Mouse (Mus musculus) heart, embryonic 13.5 days (tissue): Measurements from ENCODE around the gene Esam. TPM values are rescaled to one million over a fixed set of nuclear protein-coding genes. Genes with fewer than 3 reads are reported as not detected.

Experiments used
- ATAC-seq: fragments of 200-750 bp; cut with Nextera tagmentation; 2 replicates; pipeline ENCODE4 v1.8.0; 2017; ENCODE audit warnings: moderate TSS enrichment; ENCODE audit not compliant: insufficient number of reproducible peaks, low FRiP score, low TSS enrichment; ENCODE audit errors: extremely low read depth
- H3K27ac ChIP-seq: fragments of 300-500 bp; sonication (generic); replicated peaks from 2 replicates; pipeline ENCODE4 v1.5.1; 2015; ENCODE audit warnings: moderate library complexity, mild to moderate bottlenecking, inconsistent platforms
- H3K27me3 ChIP-seq: fragments of 300-500 bp; sonication (generic); replicated peaks from 2 replicates; pipeline ENCODE4 v1.6.1; 2015; ENCODE audit warnings: mild to moderate bottlenecking, inconsistent platforms
- H3K36me3 ChIP-seq: fragments of 300-500 bp; sonication (generic); 2 replicates; pipeline ENCODE4 v1.6.1; 2015; ENCODE audit warnings: mild to moderate bottlenecking, inconsistent platforms
- H3K4me1 ChIP-seq: fragments of 300-500 bp; sonication (generic); 2 replicates; pipeline ENCODE4 v1.6.1; 2015; ENCODE audit warnings: inconsistent platforms
- H3K4me2 ChIP-seq: fragments of 300-500 bp; sonication (generic); 2 replicates; pipeline ENCODE4 v1.6.1; 2015; ENCODE audit warnings: inconsistent platforms, mild to moderate bottlenecking, moderate library complexity
- H3K4me3 ChIP-seq: fragments of 300-500 bp; sonication (generic); 2 replicates; pipeline ENCODE4 v1.5.1; 2015; ENCODE audit warnings: moderate library complexity, mild to moderate bottlenecking, inconsistent platforms
- H3K9ac ChIP-seq: fragments of 300-500 bp; sonication (generic); 2 replicates; pipeline ENCODE4 v1.6.1; 2015; ENCODE audit warnings: inconsistent platforms, mild to moderate bottlenecking, moderate library complexity
- H3K9me3 ChIP-seq: fragments of 300-500 bp; sonication (generic); 2 replicates; pipeline ENCODE4 v1.6.1; 2016; ENCODE audit warnings: inconsistent platforms
- WGBS: fragments of 180-500 bp; shearing (Covaris S2); methylation state at CpG from one replicate; pipeline ENCODE4 v1.1.7; 2015; ENCODE audit warnings: mixed read lengths; 5-methylcytosine and 5-hydroxymethylcytosine counted together
- polyA plus RNA-seq: library from polyadenylated mRNA; unstranded; fragments of >200 nt; fragmentation: Nextera tagmentation; extraction: Ambion mirVana; gene quantifications from 2 replicates; pipeline ENCODE4 v1.2.1, GENCODE M21; 2015

The Esam gene
- 69.9 and 76.5 TPM in 2 replicates for polyA plus RNA-seq

DNA sequence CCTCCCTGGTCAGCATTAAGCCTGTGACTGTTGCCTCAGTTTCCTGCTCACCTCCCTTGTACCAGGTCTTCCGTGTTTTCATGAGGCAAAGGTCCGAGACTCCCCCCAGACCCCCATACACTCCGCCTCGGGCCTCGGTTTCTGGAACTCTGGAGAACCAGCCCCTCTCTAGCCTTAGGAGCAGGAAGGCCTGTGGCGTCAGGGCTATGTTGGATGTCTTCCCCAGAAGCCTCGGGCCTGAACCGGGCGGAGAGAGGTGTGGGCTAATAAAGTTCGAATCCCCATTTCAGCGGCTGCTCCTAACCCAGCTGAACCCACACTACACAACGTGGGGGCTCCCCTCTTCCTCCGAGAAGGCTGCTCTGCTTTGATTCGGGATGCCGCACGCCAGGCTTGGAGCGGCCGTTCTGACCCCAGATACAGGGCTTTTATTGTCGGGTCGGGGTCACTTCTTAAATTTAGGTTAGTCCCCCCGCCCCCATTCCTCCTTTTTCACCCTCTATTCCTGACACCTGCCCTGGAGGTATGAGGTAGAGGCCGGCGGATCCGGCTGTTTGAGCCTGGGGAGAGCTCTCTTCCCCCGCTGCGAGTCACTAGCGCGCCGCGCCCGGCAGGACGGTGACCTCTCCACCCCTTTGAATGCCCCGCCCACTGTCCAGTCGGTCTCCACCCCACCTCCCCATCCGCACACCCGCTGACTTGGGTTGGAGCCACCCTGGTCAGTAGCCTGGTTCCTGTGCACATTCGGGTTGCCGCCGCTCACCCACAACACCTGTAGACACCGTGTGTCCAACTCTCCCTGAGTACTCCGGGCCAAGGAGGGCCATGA lies at the start of gene Esam:
Gene Esam, plus strand, starts transcription at position 683 of the 829 bp plus-strand sequence.
- ATAC-seq, result 0 out of 2 replicates have a peak, but pooled peaks have one; percentile 18
- Histone ChIP-seq H3K9me3 (no peaks in the 10 kb centered on the region), H3K4me3 (peak within 1 kb of the TSS; percentile 58), H3K27ac (peak within 1 kb of the TSS; percentile 90), H3K4me2 (peak within 1 kb of the TSS; percentile 91), H3K36me3 (peaks cover 34% of the 10 kb centered on the region), H3K9ac (peak within 1 kb of the TSS; percentile 82), H3K27me3 (peaks cover 50% of the 10 kb centered on the region), H3K4me1 (peaks cover 45% of the 10 kb centered on the region)
- 4% methylated on average over 41 of the region's 41 CpGs for WGBS

DNA sequence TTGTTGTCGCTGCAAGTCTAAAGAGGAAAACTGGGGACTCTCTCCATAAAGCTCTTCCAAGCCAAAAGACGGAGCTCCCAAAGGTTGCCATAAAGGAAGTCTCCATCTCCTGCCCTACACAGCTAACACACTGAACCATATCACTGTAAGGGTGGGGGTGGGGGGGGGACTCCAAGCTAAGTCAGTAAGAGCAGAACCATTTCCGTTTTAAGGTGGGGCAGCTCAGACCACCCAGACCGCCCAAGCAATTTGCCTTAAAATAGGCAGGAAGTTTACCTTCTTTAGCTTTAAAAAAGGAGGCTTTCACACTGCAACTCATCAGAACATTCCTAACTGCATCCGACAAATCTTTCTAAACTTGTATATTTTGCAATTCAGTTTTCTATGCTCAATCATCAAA lies 42.7 kb upstream of the Esam start:
- ATAC-seq, result no peak

DNA sequence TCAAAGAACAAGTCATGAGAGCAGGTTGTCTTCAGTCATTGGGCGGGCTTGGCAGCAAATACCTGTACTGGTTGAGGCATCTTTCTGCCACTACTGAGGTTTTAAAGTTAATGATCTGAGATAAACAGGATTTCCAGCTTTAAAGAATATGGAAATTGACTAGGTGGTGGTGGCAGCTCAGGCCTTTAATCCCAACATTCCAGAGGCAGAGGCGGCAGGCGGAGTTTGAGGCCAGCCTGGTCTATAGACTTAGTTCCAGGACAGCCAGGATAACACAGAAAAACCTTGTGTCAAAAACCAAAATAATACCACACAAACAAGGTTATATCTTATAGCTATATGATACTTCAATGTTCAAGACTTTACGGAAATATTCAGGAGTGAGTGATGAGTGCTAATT lies 39.8 kb upstream of the Esam start:
- WGBS, result 37% methylated on average over 4 of the region's 4 CpGs
- Histone ChIP-seq H3K4me2 (peak overlapping the region; percentile 83), H3K27ac (peak overlapping the region; percentile 100), H3K27me3 (no peaks in the 10 kb centered on the region), H3K4me1 (peaks cover 23% of the 10 kb centered on the region), H3K36me3 (peaks cover 7% of the 10 kb centered on the region; the same call in 1 of the 2 replicates), H3K4me3 (peak overlapping the region; percentile 97), H3K9ac (peak overlapping the region; percentile 98), H3K9me3 (no peaks in the 10 kb centered on the region)
- no peak for ATAC-seq

More for the DNA sequence above, 42.7 kb upstream of the Esam start:
- no peaks in the 10 kb centered on the region for H3K9me3 ChIP-seq
- no peak overlapping the region for H3K4me3 ChIP-seq
- no peak overlapping the region for H3K27ac ChIP-seq
- H3K36me3 ChIP-seq, result no peaks in the 10 kb centered on the region
- H3K9ac ChIP-seq, result no peak overlapping the region
- WGBS, result 64% methylated on average over 5 of the region's 5 CpGs
- H3K4me1 ChIP-seq, result peaks cover 6% of the 10 kb centered on the region
- no peak overlapping the region for H3K4me2 ChIP-seq
- H3K27me3 ChIP-seq, result no peaks in the 10 kb centered on the region

DNA sequence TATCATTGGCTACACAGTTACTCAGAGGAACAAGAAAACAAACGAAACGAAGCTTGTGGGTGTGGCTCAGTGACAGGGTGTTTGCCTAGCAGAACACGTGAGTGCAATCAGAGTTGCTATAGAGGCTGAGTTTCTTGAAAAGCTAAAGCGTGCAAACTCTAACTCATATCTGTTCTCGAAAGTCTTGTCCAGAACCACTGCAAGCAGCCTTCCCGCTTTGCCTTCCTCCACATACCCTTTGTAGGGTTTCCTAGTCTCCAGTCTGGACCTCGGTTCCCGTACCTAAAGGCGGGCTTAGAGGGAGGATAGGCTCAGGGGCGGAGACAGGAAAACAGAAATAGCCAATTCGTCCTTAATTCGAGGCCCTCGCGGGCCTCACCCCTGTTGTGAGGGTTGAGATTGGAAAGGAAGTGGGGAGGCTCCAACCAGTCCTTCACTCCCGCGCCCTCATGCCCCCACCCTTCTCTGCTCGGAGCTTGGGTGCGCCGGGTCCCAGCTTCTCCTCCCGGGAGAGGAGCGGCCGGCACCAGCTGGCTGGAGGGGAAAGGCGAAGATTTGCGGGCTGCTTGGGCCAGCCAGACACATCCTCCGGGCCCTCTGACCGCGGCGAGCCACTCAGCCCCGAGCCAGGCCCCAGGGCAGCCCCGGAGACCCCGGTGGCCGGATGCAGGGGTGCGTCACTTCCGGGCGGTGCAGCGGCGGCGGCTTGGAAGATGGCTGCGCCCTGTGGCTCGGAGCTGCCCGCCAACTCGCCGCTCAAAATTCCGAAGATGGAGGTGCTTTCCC lies 39.1 kb upstream of the Esam start, which contains the start of gene Msantd2:
Gene Msantd2, plus strand, starts transcription at position 709 of the 786 bp plus-strand sequence.
- H3K4me3 ChIP-seq, result peak within 1 kb of the TSS; percentile 97
- H3K36me3 ChIP-seq, result peaks cover 13% of the 10 kb centered on the region
- WGBS, result under 1% methylated on average over 42 of the region's 44 CpGs
- peak within 1 kb of the TSS; percentile 98 for H3K9ac ChIP-seq
- H3K27me3 ChIP-seq, result no peaks in the 10 kb centered on the region
- ATAC-seq, result peak; percentile 86
- peaks cover 23% of the 10 kb centered on the region for H3K4me1 ChIP-seq
- H3K27ac ChIP-seq, result peak within 1 kb of the TSS; percentile 100
- peak within 1 kb of the TSS; percentile 83 for H3K4me2 ChIP-seq
- no peaks in the 10 kb centered on the region for H3K9me3 ChIP-seq

DNA sequence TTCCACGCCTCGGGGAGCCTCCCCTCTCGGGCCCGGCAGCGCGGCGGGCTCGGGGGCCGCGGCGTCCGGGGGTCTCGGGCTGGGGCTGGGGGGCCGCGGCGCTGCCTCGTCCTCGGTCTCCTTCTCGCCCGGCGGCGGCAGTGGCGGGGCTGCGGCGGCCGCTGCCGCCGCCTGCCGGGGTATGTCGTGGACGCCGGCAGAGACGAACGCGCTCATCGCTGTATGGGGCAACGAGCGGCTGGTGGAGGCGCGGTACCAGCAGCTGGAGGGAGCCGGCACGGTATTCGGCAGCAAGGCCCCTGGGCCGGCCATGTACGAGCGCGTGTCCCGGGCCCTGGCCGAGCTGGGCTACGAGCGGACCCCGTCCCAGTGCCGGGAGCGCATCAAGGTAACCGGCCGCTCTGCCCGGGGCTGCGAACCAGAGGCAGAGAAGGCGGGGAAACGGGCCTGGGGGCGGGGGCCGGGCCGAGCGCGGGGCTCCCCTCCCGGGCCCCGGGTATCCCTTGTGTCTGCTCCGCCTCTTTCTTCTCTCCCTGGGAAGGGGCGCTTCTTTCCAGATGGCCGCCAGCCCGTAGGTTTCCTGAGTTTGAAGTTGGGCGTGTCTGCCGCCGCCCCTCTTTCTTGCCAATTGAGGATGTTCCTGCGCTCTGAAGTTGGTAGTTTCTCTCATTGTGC lies 38.3 kb upstream of the Esam start:
- H3K4me2 ChIP-seq, result peak overlapping the region; percentile 83
- H3K4me1 ChIP-seq, result peaks cover 23% of the 10 kb centered on the region
- H3K9me3 ChIP-seq, result no peaks in the 10 kb centered on the region
- H3K9ac ChIP-seq, result peak overlapping the region; percentile 98
- peaks cover 17% of the 10 kb centered on the region for H3K36me3 ChIP-seq
- H3K4me3 ChIP-seq, result peak overlapping the region; percentile 97
- H3K27me3 ChIP-seq, result no peaks in the 10 kb centered on the region
- peak; percentile 67 for ATAC-seq
- peak overlapping the region; percentile 100 for H3K27ac ChIP-seq
- 0% methylated on average over 74 of the region's 75 CpGs for WGBS

DNA sequence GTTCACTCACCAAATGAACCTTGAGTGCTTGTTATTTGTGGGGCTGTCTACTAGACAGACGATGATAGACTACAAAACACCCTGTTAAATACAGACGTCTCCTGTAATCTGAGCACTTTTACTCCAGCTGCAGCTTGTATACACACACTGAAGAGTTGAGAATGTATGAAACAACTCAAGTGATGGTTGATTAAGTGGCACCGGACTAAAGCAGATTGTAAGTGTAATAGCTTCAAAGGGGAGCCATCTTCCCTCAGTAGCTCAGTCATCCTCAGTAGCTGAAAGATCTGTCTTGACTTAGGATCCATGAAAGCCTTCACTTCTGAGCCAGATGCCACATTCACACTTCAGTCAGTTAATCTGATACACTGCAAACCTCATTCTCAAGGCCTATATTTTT lies 32.1 kb upstream of the Esam start:
- Histone ChIP-seq H3K9ac (no peak overlapping the region), H3K4me2 (no peak overlapping the region), H3K27me3 (no peaks in the 10 kb centered on the region), H3K4me3 (no peak overlapping the region), H3K4me1 (peaks cover 24% of the 10 kb centered on the region), H3K9me3 (no peaks in the 10 kb centered on the region), H3K27ac (no peak overlapping the region), H3K36me3 (peaks cover 17% of the 10 kb centered on the region)
- 65% methylated on average over 3 of the region's 3 CpGs for WGBS
- ATAC-seq, result no peak

DNA sequence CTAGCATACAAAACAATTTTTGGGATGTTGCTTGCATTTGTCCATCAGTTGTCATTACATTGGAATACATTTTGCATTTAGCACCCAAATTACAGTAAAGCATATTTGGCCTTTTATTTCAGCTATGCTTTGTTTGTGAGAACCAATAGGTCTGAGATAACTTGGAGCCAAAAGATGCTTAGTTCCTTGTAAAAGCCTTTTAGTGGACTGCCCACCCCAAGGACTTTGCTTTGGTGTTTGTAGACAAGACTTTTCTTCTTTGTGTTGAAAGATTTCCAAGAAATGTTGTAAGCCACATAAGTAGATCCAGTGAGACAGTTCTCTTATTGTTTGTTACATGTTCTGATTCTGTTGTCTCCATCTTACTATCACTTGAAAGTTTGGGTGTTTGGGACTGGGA lies 31.6 kb upstream of the Esam start:
- H3K4me1 ChIP-seq, result peaks cover 20% of the 10 kb centered on the region
- H3K36me3 ChIP-seq, result peaks cover 17% of the 10 kb centered on the region
- H3K4me3 ChIP-seq, result no peak overlapping the region
- no peak overlapping the region for H3K4me2 ChIP-seq
- no peak overlapping the region for H3K27ac ChIP-seq
- H3K9me3 ChIP-seq, result no peaks in the 10 kb centered on the region
- H3K9ac ChIP-seq, result no peak overlapping the region
- no peaks in the 10 kb centered on the region for H3K27me3 ChIP-seq
- no peak for ATAC-seq

DNA sequence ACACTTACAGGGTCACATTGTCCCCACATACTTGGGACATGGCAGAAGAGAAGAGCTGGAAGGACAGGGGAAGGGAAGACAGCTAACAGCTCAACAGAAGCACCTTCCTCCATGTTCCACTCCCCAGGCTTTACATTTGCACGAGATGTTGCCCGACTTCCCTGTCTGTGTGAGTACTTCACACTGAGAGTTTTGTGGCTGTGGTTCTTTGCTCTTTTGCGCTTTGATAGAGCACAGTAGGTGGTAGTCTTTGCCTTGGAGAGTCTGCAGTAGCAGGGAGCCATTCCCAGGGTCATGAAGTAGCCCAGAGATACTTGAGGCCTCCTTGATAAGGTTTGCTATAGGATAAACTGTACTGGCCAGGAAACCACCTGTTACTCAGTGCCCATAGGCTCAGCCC lies 27.7 kb upstream of the Esam start:
- Histone ChIP-seq H3K4me2 (no peak overlapping the region), H3K4me1 (peaks cover 13% of the 10 kb centered on the region; the same call in 1 of the 2 replicates), H3K9ac (no peak overlapping the region), H3K36me3 (no peaks in the 10 kb centered on the region), H3K27me3 (no peaks in the 10 kb centered on the region), H3K27ac (no peak overlapping the region), H3K4me3 (no peak overlapping the region), H3K9me3 (no peaks in the 10 kb centered on the region)
- WGBS, result 65% methylated on average over 3 of the region's 3 CpGs
- ATAC-seq, result no peak

DNA sequence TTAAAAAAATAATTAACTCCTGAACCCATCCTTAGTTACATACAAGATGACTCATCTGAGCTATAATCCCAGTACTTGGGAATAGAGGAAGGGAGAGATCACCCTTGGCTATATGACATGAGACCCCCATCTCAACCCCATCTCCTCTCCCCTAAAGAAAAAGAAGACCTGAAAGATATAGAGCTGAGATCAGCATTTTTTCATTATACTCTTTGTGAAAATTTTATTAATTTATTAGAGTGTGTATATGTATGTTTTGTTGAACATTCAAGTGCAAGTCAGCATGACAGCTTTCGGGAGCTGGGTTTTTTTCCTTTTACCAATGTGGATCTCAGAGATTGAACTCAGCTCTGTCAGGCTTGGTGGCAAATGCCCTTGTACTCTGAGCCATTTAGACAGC lies 26.7 kb upstream of the Esam start:
- no peak overlapping the region for H3K27ac ChIP-seq
- H3K36me3 ChIP-seq, result no peaks in the 10 kb centered on the region
- ATAC-seq, result no peak
- H3K27me3 ChIP-seq, result no peaks in the 10 kb centered on the region
- H3K4me1 ChIP-seq, result peaks cover 9% of the 10 kb centered on the region; the same call in 1 of the 2 replicates
- H3K4me2 ChIP-seq, result no peak overlapping the region
- H3K9ac ChIP-seq, result no peak overlapping the region
- WGBS, result 94% methylated on average over 1 of the region's 1 CpGs
- no peaks in the 10 kb centered on the region for H3K9me3 ChIP-seq
- no peak overlapping the region for H3K4me3 ChIP-seq

DNA sequence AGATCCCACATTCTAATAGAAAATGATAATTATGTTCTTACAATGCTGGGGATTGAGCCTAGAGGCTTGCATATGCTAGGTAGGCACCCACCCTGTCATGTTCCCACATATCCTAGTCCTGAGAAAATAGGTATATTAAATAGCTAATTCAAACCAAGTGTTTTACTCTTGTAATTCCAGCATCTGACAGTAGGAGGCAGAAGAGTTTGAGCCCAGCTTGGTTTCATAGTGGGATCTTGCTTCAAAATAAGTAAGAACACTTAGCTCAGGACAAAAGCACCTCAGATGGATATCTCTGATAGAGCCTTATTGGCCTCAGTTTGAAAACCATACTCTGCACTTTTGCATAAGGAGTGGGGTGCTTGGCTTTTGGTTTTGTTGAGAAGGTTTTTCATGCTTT lies 23.5 kb upstream of the Esam start:
- 0 out of 2 replicates have a peak, but pooled peaks cover 3% of the 10 kb centered on the region for H3K4me1 ChIP-seq
- H3K27ac ChIP-seq, result no peak overlapping the region
- no peaks in the 10 kb centered on the region for H3K9me3 ChIP-seq
- no peak for ATAC-seq
- no peaks in the 10 kb centered on the region for H3K27me3 ChIP-seq
- no peaks in the 10 kb centered on the region for H3K36me3 ChIP-seq
- H3K4me2 ChIP-seq, result no peak overlapping the region
- no peak overlapping the region for H3K4me3 ChIP-seq
- no peak overlapping the region for H3K9ac ChIP-seq

DNA sequence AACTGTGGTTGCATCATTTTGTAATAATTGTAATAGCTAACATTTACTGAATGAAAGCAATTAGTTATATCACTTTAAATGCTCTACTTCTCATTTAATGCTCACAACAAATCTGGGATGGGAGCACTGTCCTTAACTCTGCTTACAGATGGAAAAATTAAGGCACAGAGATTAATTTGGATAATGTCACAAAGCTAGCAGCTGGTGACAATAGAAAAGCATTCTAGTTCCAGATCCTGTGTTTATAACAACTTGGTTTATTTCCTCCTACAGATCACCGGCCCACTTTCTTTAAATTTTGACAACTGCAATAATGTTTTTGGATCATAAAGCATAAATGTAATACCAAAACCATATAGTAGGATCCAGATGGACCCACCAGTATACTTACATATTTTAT lies 21.9 kb upstream of the Esam start:
- Histone ChIP-seq H3K36me3 (no peaks in the 10 kb centered on the region), H3K9ac (no peak overlapping the region), H3K9me3 (no peaks in the 10 kb centered on the region), H3K27me3 (no peaks in the 10 kb centered on the region), H3K4me3 (no peak overlapping the region), H3K27ac (no peak overlapping the region), H3K4me2 (no peak overlapping the region), H3K4me1 (no peaks in the 10 kb centered on the region)
- no peak for ATAC-seq
- WGBS, result 91% methylated on average over 1 of the region's 1 CpGs
